Mouse (Mus musculus) C2C12 (cell line): Measurements from ENCODE around the gene Mcrip2.

ENCODE experiments used
- CTCF ChIP-seq: IDR thresholded peaks from one replicate; pipeline ENCODE4 v1.5.1; 2011; ENCODE audit not compliant: control insufficient read depth, insufficient read depth, insufficient read length
- FOSL1 ChIP-seq: IDR thresholded peaks from one replicate; pipeline ENCODE4 v1.8.0; 2011; ENCODE audit warnings: mild to moderate bottlenecking, low read length; ENCODE audit not compliant: poor library complexity, insufficient read depth, severe bottlenecking
- MAX ChIP-seq: IDR thresholded peaks from one replicate; pipeline ENCODE4 v1.6.1; 2011; ENCODE audit warnings: mild to moderate bottlenecking, control low read depth
- MYOD1 ChIP-seq: IDR thresholded peaks from one replicate; pipeline ENCODE4 v1.6.1; 2011; ENCODE audit warnings: low read depth; ENCODE audit not compliant: control insufficient read depth, insufficient read length
- MYOG ChIP-seq: IDR thresholded peaks from one replicate; pipeline ENCODE4 v1.6.1; 2011; ENCODE audit not compliant: control insufficient read depth, insufficient read length; ENCODE audit errors: extremely low read depth
- USF1 ChIP-seq: IDR thresholded peaks from one replicate; pipeline ENCODE4 v1.6.1; 2011; ENCODE audit warnings: low read depth, mild to moderate bottlenecking, control low read depth, moderate library complexity

DNA sequence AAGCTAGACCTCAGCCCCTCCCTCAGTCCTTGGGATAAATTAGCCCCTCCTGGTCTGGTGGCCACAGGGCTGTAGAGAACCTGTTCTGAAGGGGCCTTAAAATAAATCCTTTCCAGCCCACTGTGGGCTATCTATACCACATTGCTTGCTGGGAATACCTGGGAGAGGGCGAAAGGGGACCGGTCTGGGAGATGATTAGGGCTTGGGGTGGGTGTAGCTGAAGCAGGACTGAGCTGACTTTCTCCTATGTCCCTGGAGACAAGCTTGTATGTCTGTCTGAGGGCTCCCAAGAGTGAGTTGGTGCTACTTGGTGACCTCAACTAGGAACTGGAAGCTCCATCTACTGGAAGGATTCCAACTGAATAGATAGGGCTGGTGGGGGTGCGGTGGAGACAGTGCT, 8.5 kb upstream of the Mcrip2 start:
- TF ChIP-seq CTCF (no peak), USF1 (no peak), MYOG (no peak), MYOD1 (no peak), MAX (no peak), FOSL1 (no peak)
